Mouse (Mus musculus): ENCODE results near the gene Gng11.

The Gng11 gene

DNA sequence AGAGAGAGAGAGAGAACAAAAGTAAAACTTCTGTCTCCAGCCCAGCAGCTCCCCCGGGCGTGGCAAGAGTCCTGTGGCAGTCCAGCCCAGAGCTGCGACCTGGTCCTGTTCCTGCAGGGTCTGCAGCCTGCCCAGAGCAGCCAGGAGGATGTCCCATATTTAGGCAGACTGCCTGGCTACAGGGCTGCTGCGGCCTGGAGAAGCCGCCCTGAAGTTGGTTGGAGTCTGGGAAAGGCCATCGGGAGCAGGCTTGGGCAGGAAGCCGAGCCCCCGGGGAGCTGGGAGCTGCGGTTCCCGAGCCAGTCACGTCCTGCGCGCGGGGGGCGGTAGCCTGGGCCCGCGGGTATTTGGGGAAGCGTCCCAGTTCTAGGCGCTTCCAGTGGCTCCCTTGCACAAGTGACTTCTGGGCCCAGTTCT, at the start of gene Gng11:
TSS of gene Gng11 (plus strand) at position 15 of the 417 bp plus-strand sequence.
- peak; percentile 25 for DNase-seq (ENCODE audit: low read depth)

GRCm38 (mm10) chr6:3954969-3955368, 48.7 kb upstream of the Gng11 start:
- DNase-seq (ENCODE audit: low read depth): no peak

DNA sequence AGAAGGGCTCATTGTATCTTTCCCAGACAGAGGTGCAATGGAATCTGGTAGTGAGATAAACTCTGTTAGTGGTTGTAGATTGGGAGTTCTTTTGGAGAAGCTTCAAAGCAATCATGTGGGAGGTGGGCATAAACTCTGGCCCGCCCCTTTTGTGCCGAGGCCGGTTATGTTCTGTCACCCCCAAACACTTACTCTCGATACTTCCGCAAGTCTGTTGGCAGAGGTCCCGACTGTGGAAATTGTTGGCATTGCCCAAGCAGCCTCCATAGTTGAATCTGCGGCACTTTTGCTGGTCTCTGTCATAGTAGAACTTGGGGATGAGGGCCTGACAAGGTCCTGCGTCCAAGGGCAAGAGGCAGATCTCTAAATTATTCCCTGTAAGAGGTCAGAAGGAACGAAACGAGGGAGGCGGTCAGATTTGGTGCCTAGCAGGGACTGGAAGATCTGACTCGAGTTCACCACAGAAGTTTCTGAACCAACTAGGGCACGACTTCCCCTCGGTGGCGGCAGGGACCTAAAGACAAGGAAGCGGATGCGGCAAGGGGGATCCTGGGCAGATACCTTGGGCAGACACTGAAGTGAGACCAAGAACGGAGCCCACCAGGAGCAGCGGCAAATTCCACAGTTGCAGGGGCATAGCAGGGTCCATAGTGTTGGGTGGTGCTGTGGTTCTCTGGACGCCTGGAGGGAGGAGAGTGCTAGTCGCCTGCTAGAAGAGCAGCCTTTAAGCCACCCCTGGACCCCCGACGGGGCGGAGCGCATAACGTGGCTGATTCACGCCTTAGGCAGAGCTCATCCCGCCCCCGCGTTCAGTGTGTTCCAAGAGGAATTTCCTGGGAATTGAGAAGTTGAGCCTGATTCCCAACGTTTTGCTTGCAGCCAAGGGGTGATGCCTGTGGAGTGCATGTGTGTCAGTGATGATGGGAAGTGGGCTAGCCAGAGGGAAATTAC, 35.8 kb upstream of the Gng11 start:
- DNase-seq (ENCODE audit: low read depth): no peak

- DNase-seq (ENCODE audit: low read depth): no peak
These were observed 30.0 kb upstream of the Gng11 start for GRCm38 (mm10) chr6:3973679-3974078.

GRCm38 (mm10) chr6:3982661-3983284, 20.9 kb upstream of the Gng11 start:
- DNase-seq (ENCODE audit: low read depth): no peak

DNA sequence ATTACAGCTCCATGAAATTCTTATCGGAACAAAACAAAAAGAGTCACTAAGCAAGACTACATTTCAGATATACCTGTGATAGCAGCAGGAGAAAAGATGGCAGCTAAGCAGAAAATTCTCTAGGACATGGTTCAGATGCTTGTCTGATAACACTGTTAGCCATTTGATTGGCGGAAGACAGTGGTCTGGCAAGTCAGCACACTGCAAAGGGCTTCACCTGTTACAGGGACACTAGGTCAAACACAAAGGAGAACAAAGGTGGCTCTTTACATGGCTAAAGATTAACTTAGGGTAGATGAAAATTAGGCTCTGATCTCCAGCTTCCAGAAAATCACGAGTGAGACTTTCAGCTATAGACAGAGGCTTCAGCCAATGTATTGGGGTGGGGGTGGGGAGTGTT, 15.0 kb upstream of the Gng11 start, which contains the start of gene Tfpi2:
TSS of gene Tfpi2 (minus strand) at position 170 of the 400 bp plus-strand sequence.
- DNase-seq (ENCODE audit: low read depth): no peak

GRCm38 (mm10) chr6:3993492-3993891, 10.2 kb upstream of the Gng11 start, which contains the start of gene Gngt1:
TSS of gene Gngt1 (plus strand) at chr6:3993792.
- no peak for DNase-seq (ENCODE audit: low read depth)

- DNase-seq (ENCODE audit: low read depth): no peak
These were observed 5.6 kb upstream of the Gng11 start for GRCm38 (mm10) chr6:3998089-3998488.

DNA sequence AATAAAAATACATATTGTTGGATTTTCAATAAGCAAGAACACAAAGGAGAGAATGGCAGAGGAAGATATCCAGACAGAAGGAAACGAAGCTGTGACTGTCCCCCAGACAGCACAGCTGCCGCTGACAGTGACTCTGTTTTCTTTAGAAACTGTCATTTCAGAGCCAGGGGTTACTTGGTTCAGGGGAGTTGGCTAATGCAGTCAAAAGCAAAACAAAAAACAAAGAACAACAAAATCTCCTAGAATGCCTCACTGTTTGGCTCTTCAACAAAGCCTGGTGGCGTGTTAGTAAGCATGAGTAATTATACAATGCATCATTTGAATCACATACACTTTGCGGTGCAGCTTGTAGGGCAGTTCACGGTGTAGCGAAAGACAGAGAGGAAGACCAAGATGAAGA, 4.4 kb upstream of the Gng11 start:
- no peak for DNase-seq (ENCODE audit: low read depth)

DNA sequence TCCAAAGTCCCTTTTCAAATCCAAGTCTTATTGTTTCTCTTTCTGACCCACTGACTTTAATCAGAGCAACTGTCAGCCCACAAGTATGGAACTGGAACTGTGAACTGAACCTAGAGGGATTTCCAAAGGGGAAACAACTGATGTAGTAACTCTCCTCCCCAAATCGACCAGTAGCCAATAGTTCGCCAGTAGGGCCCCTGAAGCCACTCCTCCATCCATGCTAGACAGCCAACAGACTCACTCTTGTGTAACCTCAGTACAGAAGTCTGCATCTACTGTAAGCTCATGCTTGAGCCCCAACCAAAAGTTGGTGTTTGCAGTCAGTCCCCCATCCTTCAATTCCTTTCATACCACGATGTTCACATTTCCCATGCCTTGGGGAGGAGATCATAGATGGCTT, 3.0 kb upstream of the Gng11 start:
- DNase-seq (ENCODE audit: low read depth): no peak

GRCm38 (mm10) chr6:4003445-4003844, 259 bp upstream of the Gng11 start:
- no peak for DNase-seq (ENCODE audit: low read depth)

DNA sequence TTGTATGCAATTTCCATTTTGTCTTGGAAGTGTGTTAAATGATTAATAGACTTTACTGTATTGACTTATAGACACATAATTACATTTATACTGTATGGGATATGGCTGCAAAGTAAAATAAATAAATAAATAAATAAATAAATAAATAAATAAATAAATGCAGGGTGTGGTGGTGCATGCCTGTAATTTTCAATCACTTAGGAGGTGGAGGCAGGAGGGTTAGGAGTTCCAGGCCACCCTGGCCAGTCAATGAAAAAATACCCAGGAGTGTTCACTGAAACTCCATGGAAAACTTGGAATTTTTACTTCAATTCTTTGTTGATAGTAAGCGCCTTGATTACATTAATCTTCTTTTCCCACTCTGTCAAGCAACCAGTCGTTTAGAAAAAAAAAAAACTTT, 1.1 kb downstream of the Gng11 start:
- no peak for DNase-seq (ENCODE audit: low read depth)

GRCm38 (mm10) chr6:4008501-4009040, 4.9 kb downstream of the Gng11 start:
- no peak for DNase-seq (ENCODE audit: low read depth)

- DNase-seq (ENCODE audit: low read depth): no peak
These were observed 5.8 kb downstream of the Gng11 start for GRCm38 (mm10) chr6:4009548-4009947.

- no peak for DNase-seq (ENCODE audit: low read depth)
These were observed 18.9 kb downstream of the Gng11 start for GRCm38 (mm10) chr6:4022645-4023044.

DNA sequence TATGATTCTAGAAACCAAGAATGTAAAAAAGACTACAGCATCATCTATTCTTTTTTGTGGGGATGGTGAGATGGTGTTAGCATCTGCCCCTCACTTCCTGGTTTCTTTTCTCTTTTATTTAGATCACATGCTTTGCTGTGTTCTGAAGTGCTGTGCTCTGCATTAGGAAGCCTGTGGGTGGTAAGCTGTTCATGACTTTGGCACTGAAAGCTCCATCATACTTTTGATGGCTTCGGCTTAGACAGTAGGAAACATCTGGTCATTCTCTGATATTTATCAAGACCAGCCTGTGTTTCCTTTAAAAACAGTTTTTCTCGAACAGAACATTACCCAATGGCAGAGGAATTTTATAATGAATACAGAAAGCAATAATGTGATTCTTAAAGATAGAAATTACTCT, 22.7 kb downstream of the Gng11 start:
- DNase-seq (ENCODE audit: low read depth): no peak

- DNase-seq (ENCODE audit: low read depth): no peak
These were observed 27.3 kb downstream of the Gng11 start for GRCm38 (mm10) chr6:4030956-4031355.

DNA sequence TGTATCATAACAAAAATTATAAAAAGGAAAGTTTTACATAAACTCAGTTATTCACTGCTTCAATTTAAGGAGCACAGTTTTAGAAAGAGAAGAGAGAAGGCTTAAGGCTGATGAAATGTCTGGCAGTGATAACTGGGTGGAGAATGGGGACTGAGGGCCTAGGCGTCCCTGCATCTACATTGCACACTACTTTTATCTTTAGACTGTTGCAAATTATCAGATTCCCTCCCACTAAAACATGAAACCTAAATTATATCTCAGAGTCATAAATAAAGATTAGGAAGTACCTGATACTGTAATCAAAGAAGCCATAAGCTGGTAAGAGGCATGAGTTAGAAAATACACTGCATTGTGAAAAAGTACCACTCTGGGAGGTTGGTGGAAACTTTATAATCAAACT, 38.1 kb downstream of the Gng11 start:
- DNase-seq (ENCODE audit: low read depth): no peak

GRCm38 (mm10) chr6:4047200-4047599, 43.5 kb downstream of the Gng11 start:
- no peak for DNase-seq (ENCODE audit: low read depth)

DNA sequence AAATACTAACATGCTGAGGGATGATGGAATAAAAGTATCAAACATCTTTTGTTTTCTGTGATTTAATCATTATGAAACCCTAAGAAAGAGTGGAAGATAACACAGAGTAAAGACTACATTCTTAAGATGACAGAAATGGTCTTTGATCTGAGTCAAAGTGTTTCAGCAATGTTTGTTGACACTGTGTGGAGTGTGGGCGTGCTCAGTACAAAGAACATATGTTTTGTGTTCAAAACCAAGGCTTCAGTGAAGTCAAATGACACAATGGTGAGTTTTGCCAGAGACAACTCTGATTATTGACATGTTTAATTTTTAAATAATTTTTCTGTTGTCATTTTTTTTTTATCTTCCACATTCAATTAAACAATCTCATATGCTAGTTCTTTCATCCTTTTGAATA, 49.1 kb downstream of the Gng11 start:
- DNase-seq (ENCODE audit: low read depth): no peak

- DNase-seq (ENCODE audit: low read depth): no peak
These were observed 50.7 kb downstream of the Gng11 start for GRCm38 (mm10) chr6:4054387-4054786.
